Mouse (Mus musculus) fat pad, adult 2 months (tissue): ENCODE data around the gene Ak5.

Experiments used
- DNase-seq: peaks from one replicate; pipeline ENCODE4 v3.0.0-alpha.2; 2011; ENCODE audit warnings: low read depth, low spot score; ENCODE audit errors: extremely low read depth

Ak5 gene

GRCm38 (mm10) chr3:152446966-152447365 lies 221.2 kb downstream of the Ak5 start:
- no peak for DNase-seq

- no peak for DNase-seq
Observed at GRCm38 (mm10) chr3:152444114-152444513, 224.0 kb downstream of the Ak5 start.

- no peak for DNase-seq
Observed at GRCm38 (mm10) chr3:152442795-152443194, 225.4 kb downstream of the Ak5 start.

GRCm38 (mm10) chr3:152438068-152438467 lies 230.1 kb downstream of the Ak5 start:
- DNase-seq: no peak

- no peak for DNase-seq
Observed at GRCm38 (mm10) chr3:152435590-152435989, 232.6 kb downstream of the Ak5 start.

GRCm38 (mm10) chr3:152432677-152433076 lies 235.5 kb downstream of the Ak5 start:
- DNase-seq: no peak

- DNase-seq: no peak
Observed at GRCm38 (mm10) chr3:152428925-152429324, 239.2 kb downstream of the Ak5 start.
